Mouse (Mus musculus) frontal cortex, postnatal 10 days (tissue): ENCODE results near the gene Elavl2.

Experiments
- DNase-seq, 2 experiments: peaks; one replicate each; pipeline ENCODE4 v3.0.0; 2022; ENCODE audit warnings: low spot score in 2 of 2, mixed read lengths in 1 of 2

Elavl2 gene

GRCm38 (mm10) chr4:91400423-91400822 is at the start of gene Elavl2:
Gene Elavl2, minus strand, starts transcription at chr4:91400785.
- DNase-seq = no peak

- DNase-seq = no peak
Observed at GRCm38 (mm10) chr4:91447887-91448286, 47.3 kb upstream of the Elavl2 start.

- DNase-seq = no peak
Observed at GRCm38 (mm10) chr4:91415582-91415981, 15.0 kb upstream of the Elavl2 start.

DNA sequence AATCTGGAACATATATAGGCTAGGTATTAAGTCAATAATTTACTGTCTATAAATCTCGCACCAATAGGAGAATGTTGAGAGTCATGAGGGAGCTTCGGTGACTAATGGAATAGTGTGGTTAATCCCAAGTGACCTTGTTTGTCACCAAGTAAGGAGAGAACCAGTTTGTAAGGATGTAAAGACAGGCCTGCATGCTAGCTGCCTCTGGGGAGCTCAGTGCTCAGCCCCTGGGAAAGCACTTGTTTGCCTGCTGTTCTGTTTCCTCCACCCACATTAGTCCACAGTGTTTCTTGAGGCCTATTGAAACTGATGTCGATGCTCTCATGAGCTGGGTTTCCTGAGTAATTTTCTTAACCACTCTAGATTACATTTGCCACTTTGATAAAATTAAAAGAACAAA is 4.5 kb upstream of the Elavl2 start:
- DNase-seq = no peak

DNA sequence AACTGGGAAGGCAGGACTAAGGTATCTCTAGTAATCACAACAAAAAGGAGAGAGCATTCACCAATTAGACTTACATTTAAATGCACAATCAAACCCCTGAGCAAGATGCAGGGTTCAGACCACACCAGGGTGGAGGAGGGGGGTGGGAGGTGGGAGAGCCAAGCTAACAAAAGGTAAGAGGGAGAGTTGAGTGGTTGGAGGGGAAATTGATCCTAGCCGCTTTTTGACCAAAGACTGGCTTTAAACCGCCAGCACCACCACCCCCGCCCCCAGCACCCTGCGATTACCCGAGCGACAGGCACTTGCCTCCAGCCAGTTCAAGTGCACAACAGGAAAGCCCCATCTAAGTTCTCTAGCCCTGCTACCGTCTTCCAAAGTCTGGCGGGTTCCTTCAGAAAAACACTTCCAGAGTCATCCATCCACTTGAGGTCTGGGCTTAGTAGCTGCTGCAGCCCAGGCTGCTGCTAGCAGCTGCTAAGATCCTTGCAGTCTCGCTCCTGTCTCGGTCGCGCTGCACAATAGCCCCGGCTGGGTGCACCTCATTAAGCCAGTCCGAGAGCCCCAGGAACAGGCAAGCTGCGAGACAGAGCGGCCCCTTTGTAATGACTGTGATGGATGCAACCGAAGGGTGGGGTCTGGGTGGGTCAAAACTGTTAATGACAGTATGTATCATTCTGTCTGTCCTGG is 932 bp downstream of the Elavl2 start:
- no peak for DNase-seq

DNA sequence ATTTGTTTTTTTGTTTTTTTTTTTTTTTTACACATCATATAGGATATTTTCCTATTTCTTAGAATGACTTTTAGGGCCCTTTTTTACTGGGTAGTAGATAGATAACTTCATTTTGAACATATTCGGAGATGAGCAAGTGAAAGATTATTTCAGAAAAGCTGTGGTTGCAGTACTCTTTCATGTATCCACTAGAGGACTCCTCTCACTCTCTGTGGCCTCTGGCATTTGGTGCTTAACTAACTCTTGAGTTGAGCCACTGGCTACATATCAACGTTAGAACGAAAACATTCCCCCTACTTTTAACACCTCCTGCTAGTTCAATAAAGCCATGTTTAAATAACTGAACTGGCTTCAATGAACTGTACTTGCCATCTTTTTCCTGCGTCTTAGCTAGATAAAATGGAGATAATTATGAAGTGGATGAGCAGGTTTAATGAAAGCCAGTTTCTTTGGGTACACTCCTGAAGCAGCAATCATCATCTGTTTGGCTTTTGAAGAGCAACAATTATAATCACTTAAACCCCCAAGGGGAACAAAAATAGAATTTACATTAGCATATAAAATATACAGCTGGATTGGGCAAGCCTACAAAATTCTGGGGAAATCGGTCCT is 8.5 kb downstream of the Elavl2 start:
- DNase-seq = no peak

DNA sequence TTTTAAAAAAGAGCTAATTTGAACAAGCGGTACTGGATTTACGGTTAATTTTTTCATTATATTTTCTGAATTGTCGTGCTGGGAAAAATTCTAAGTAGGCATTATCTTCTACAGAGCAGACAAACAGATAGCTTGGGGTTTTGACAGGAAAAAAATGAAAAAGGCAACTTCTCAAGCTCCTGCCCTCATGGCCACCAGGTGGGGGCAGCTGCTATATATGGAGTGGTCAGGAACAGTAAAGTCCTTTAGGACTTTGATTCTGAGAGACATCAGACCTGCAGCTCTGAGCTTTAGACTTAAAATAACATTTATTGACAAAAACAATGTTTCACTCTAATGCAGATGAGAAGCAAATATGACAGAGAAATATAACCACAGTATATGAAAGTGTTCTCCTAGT is 12.9 kb downstream of the Elavl2 start:
- no peak for DNase-seq

- no peak for DNase-seq
Observed at GRCm38 (mm10) chr4:91381201-91381627, 19.4 kb downstream of the Elavl2 start.

- DNase-seq = no peak
Observed at GRCm38 (mm10) chr4:91380341-91381117, 20.1 kb downstream of the Elavl2 start.

GRCm38 (mm10) chr4:91379559-91379958 is 21.0 kb downstream of the Elavl2 start:
- DNase-seq = no peak

GRCm38 (mm10) chr4:91376317-91376910 is 24.2 kb downstream of the Elavl2 start:
- DNase-seq = peak; percentile 97

- no peak for DNase-seq
Observed at GRCm38 (mm10) chr4:91375372-91375687, 25.3 kb downstream of the Elavl2 start.

GRCm38 (mm10) chr4:91374571-91375371 is 25.8 kb downstream of the Elavl2 start:
- no peak for DNase-seq

GRCm38 (mm10) chr4:91372844-91373243 is 27.7 kb downstream of the Elavl2 start:
- DNase-seq = no peak

DNA sequence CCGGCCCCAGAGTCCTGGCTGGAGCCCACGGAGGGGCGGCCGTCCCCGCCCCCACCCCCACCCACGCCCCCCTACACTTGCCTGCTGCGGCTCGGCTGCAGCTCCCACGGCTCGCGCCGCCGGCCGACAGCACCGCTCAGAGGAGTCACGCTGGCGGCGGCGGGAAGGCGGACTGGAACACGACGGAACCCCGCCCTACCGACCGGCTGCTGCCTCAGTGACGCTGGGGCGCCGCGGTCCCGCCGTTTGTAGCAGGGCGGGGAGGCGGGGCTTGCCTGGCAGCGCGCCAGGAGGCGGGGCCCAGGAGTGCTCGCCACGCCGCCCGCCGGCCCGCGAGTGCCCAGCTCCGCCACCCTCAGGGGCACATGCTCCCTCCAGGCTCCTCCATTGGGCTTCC is 28.8 kb downstream of the Elavl2 start:
- DNase-seq = peak; percentile 74 to 80

DNA sequence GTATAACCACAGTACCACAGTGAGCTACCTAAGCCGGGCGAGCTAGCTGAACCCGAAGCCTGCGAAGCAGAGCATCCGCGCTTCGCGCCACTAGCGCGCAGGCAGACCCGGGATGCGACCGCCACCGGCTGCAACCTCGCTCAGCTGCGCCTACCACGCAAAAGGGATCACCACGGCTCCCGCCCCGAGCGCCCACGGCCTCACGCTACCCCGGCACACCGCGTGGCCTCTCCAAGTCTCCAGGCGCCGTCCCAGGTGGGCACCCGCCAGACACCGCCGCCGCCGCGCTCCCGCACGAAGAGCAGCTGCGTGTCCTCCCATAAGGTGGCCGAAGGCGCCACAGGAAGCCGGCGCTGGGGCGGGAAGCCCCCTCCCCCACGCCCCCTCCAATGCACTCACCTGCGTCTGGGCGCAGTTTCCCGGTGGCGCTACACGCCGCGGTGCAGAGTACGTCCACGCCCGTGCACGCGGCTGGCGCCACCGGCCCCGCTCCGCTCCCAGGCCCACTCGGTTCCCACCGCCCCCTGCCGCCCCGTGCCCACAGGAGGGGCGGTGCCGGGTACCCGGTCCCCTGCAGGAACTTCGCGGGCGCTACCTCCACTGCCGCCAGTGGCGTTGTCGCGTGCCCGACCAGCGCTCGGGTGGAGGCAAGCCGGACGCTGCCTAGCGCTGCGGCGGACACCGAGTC is 29.3 kb downstream of the Elavl2 start:
- DNase-seq = peak in 1 of 2 experiments; percentile 60

DNA sequence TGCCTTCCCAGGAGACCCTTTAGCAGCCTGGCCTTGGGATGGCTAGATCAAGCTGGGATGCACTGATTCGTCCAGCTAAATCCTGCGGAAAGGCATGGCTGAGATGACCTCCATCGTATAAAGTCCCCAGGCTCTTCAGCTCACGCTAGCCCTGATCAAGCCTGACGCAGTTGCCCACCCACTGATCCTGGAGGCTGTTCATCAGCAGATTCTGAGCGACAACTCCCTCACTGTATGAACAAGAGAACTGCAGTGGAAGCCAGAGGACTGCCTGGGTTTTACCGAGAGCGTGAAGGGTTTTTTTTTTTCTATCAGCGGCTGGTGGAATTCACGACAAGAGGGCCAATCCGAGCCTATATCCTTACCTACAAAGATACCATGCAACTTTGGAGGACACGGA is 35.3 kb downstream of the Elavl2 start:
- no peak for DNase-seq

GRCm38 (mm10) chr4:91363963-91364362 is 36.6 kb downstream of the Elavl2 start:
- no peak for DNase-seq

DNA sequence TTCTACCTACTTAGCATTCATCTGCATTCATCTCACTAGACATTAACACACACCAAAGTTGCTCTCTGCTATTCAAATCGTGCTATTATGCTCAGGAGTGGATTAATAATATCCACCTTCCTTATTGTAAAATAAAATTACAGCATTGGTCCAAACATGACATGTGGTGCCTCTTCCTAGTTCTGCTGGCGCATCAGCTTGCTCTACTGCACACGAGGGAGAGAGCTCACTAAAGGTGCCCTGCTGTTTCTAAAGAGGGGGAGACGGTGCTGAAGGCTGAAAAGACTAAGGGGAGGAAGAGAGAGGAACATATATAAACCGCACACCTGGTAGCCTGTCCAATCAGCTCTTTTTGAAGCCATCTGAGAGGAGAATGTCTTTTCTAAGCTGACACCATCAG is 38.1 kb downstream of the Elavl2 start:
- no peak for DNase-seq

- no peak for DNase-seq
Observed at GRCm38 (mm10) chr4:91353138-91353537, 47.4 kb downstream of the Elavl2 start.

GRCm38 (mm10) chr4:91349579-91349978 is 51.0 kb downstream of the Elavl2 start:
- DNase-seq = no peak
